9 mouse cellular contexts compared by ENCODE assay signal in the genomic region with DNA sequence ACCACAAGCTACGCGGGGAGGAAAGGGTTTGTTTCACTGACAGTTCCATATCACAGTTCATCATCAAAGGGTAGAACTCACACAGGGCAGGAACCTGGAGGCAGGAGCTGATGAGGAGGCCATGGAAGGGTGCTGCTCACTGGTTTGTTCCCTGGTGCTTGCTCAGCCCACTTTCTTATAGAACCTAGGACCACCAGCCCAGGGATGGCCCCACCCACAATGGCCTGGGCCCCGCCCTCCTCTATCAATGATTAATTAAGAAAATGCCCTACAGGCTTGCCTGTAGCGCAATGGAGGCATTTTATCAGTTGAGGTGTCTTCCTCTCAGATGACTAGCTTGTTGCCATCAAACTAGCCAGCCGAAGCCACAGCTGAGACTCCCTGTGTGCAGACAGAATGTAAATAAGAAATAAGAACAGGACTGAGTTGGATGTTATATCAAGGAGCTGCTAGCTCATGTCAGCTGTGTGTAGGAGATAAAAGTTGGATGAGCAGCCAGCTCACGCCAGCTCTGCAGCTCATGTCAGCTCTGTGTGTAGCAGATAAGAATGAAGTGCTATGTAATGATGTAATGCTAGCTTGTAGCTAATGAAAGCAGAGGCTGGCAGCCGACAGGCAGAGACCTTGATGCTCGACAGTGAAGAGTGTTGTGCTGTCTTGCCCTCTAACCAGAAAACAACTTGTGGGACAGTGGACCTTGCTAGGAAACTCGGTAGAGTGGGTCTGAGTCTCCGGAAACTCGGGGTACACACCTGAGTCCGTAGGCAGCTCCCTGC.
DNase-seq lines count a peak whose midpoint lies in the region; ATAC-seq and TF ChIP-seq lines count a peak whose summit lies in the region.
"Had no signal": no experiment of that assay in that cellular context is flagged by ENCODE, and none has a peak within 500 bp of the region (broad histone marks: within the 10 kb centered on the region; RNA-seq: fewer than 3 reads in every experiment).

No protein-coding gene starts in this region.

- H3K4me1 ChIP-seq in forebrain, postnatal 0 days (ENCODE audit: insufficient read depth) = 0 out of 2 replicates have a peak, but pooled peaks cover 4% of the 10 kb centered on the region
- peaks cover 5% of the 10 kb centered on the region; the same call in 1 of the 2 replicates for H3K4me1 ChIP-seq in forebrain, embryonic 14.5 days (ENCODE audit: control insufficient read depth, insufficient read depth, low read length)
- H3K4me1 ChIP-seq in hindbrain, embryonic 15.5 days (replicated peaks) = peaks cover 3% of the 10 kb centered on the region; the same call in 1 of the 2 replicates
- H3K4me1 ChIP-seq in midbrain, embryonic 16.5 days (ENCODE audit: control insufficient read depth, insufficient read depth, low read length) = peaks cover 4% of the 10 kb centered on the region; the same call in 1 of the 2 replicates

- no peak for TF ChIP-seq CTCF in forebrain, postnatal 0 days (IDR thresholded peaks at IDR 0.05; ENCODE audit: low read depth)

- no peak overlapping the region for H3K27ac ChIP-seq in forebrain, postnatal 0 days (ENCODE audit: low read depth, low read length)
- H3K27ac ChIP-seq in forebrain, embryonic 14.5 days (ENCODE audit: low read depth, low read length) = no peak overlapping the region
- H3K27ac ChIP-seq in hindbrain, embryonic 15.5 days (replicated peaks) = no peak overlapping the region
- no peak overlapping the region for H3K27ac ChIP-seq in midbrain, embryonic 16.5 days (ENCODE audit: low read length)

- no peaks in the 10 kb centered on the region for H3K9me3 ChIP-seq in forebrain, postnatal 0 days (ENCODE audit: low read length)
- no peaks in the 10 kb centered on the region for H3K9me3 ChIP-seq in forebrain, embryonic 14.5 days (replicated peaks; ENCODE audit: control insufficient read depth, low read length)
- no peaks in the 10 kb centered on the region for H3K9me3 ChIP-seq in hindbrain, embryonic 15.5 days
- no peaks in the 10 kb centered on the region for H3K9me3 ChIP-seq in midbrain, embryonic 16.5 days (replicated peaks; ENCODE audit: control insufficient read depth, low read length, poor library complexity, severe bottlenecking)

- no peak overlapping the region for H3K4me2 ChIP-seq in forebrain, postnatal 0 days (ENCODE audit: low read depth)
- H3K4me2 ChIP-seq in forebrain, embryonic 14.5 days (ENCODE audit: low read length) = no peak overlapping the region
- no peak overlapping the region for H3K4me2 ChIP-seq in hindbrain, embryonic 15.5 days
- no peak overlapping the region for H3K4me2 ChIP-seq in midbrain, embryonic 16.5 days (ENCODE audit: low read length)

- H3K27me3 ChIP-seq in forebrain, postnatal 0 days (ENCODE audit: insufficient read depth, low read length) = no peaks in the 10 kb centered on the region
- no peaks in the 10 kb centered on the region for H3K27me3 ChIP-seq in forebrain, embryonic 14.5 days (replicated peaks; ENCODE audit: control insufficient read depth, insufficient read depth, low read length)
- no peaks in the 10 kb centered on the region for H3K27me3 ChIP-seq in hindbrain, embryonic 15.5 days
- no peaks in the 10 kb centered on the region for H3K27me3 ChIP-seq in midbrain, embryonic 16.5 days (ENCODE audit: control insufficient read depth, insufficient read depth, low read depth, low read length)

- no peaks in the 10 kb centered on the region for H3K36me3 ChIP-seq in forebrain, postnatal 0 days (ENCODE audit: insufficient read depth)
- no peaks in the 10 kb centered on the region for H3K36me3 ChIP-seq in forebrain, embryonic 14.5 days (ENCODE audit: control insufficient read depth, insufficient read depth, low read length)
- no peaks in the 10 kb centered on the region for H3K36me3 ChIP-seq in hindbrain, embryonic 15.5 days
- H3K36me3 ChIP-seq in midbrain, embryonic 16.5 days (ENCODE audit: control insufficient read depth, insufficient read depth, low read length) = no peaks in the 10 kb centered on the region

- H3K9ac ChIP-seq in forebrain, postnatal 0 days = no peak overlapping the region
- H3K9ac ChIP-seq in forebrain, embryonic 14.5 days (ENCODE audit: low read length) = no peak overlapping the region
- no peak overlapping the region for H3K9ac ChIP-seq in hindbrain, embryonic 15.5 days
- H3K9ac ChIP-seq in midbrain, embryonic 16.5 days (ENCODE audit: low read depth, low read length) = no peak overlapping the region

- ATAC-seq in forebrain, postnatal 0 days = 0 out of 2 replicates have a peak, but pooled peaks have one; percentile 15
- no peak for ATAC-seq in forebrain, embryonic 14.5 days
- 0 out of 2 replicates have a peak, but pooled peaks have one; percentile 34 for ATAC-seq in hindbrain, embryonic 15.5 days (ENCODE audit: low FRiP score, low read depth)
- peak; percentile 78 for ATAC-seq in midbrain, embryonic 16.5 days

- WGBS in forebrain, postnatal 0 days = 81% methylated on average over 12 of the region's 12 CpGs
- 82% methylated on average over 12 of the region's 12 CpGs for WGBS in forebrain, embryonic 14.5 days
- WGBS in hindbrain, embryonic 15.5 days = 84% methylated on average over 12 of the region's 12 CpGs
- 77% methylated on average over 12 of the region's 12 CpGs for WGBS in midbrain, embryonic 16.5 days

- DNase-seq in forebrain, postnatal 0 days = no peak
- no peak for DNase-seq in forebrain, embryonic 14.5 days (ENCODE audit: low spot score)
- DNase-seq in c-Kit-positive CD71-negative TER-119-negative erythroid progenitor cells, embryonic 14.5 days (ENCODE audit: low read depth) = peak; percentile 53
- DNase-seq in layer of hippocampus, adult 11-12 months (ENCODE audit: low spot score) = no peak
- no peak for DNase-seq in right cerebral cortex, adult 18-20 months
- no peak for DNase-seq in kidney, postnatal 14 days
- DNase-seq: cerebellum, adult 18-20 months had no signal

- no peak overlapping the region for H3K4me3 ChIP-seq in forebrain, postnatal 0 days (ENCODE audit: low read depth, low read length)
- H3K4me3 ChIP-seq in forebrain, embryonic 14.5 days (ENCODE audit: low read depth, low read length) = no peak overlapping the region
- H3K4me3 ChIP-seq in hindbrain, embryonic 15.5 days = no peak overlapping the region
- H3K4me3 ChIP-seq in midbrain, embryonic 16.5 days (ENCODE audit: low read depth, low read length) = no peak overlapping the region
